Mouse (Mus musculus) cerebellum, adult 9-11 months (tissue): ENCODE data around the gene Trim10.

Experiments used
- DNase-seq: peaks from one replicate; pipeline ENCODE4 v3.0.0; 2022

The Trim10 gene

GRCm38 (mm10) chr17:36869284-36869954 is at the start of gene Trim10:
TSS of gene Trim10 (plus strand) at chr17:36869574.
- no peak for DNase-seq

DNA sequence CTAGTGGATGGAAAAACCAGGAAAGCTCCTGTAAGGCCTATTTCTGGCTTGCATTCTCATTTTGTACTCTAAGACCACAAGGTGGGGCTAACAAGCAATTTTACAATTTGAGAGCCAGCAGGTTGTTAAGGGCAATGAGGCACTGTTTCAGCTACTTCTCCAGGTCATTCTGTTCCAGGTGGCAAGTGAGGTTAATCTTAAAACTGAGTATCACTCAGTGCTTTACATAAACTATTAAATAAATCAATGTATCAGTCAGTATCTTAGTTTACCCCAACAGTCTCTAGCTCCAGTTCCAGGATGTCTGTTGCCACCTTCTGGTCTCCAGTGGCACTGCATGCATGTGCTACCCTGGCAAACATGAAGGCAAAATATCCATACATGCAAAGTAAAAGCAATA is 45.4 kb upstream of the Trim10 start:
- no peak for DNase-seq

DNA sequence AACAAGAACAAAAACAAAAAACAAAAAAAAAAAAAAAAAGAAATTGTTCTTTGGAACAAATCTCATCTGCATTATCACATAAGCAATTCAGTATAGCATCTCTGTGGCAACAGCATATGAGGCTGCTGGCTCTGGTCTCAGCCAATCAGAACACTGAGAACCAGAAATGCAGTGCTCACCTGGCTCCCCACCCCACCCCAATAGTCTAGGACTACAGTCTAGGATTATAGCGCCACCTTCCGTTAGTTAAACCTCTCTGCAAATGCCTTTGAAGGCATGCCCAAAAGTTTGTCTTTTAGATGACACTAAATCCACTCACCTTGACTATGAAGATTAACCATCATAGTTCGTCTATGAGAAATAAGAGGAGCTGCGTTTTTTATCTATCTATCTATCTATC is 43.8 kb upstream of the Trim10 start:
- peak; percentile 53 for DNase-seq

DNA sequence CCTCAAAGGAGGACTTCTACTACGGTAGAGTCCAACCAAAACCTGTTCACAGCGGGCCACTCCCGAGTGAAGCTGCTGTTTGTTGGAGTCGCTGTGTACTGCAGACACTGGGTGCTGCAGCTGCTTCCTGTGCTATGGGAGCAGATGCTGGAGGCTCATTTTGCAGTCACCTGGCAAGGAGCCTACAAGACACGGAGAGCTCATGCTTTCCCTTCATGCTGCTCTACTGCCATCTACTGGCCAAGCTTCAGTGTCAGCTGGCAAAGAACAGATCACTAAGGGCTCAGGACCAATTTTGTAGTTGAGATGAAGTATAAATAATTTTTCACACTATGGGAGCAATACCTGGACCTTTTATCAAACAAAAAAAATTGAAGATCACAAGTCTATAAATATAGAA is 43.4 kb upstream of the Trim10 start:
- DNase-seq, result peak; percentile 86

GRCm38 (mm10) chr17:36828488-36828887 is 40.9 kb upstream of the Trim10 start:
- DNase-seq, result no peak

DNA sequence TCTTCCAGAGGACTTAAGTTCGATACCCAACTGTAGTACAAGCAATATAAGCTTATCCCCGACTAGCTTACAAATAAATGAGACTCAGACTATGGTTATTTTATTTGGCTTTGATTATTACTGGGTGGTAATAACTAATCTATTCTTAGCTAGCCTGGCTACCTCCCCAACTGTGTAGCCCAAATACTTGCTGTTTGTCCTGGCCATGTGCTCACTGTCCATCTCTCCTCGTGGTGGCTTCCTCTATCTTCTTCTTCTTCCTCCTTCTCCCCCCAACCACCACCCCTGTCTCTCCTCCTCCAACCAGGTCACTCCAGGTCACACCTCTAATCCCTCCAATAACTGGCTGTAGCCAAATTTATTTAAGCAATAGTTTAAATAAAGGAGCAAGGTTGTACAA is 38.9 kb upstream of the Trim10 start:
- no peak for DNase-seq

DNA sequence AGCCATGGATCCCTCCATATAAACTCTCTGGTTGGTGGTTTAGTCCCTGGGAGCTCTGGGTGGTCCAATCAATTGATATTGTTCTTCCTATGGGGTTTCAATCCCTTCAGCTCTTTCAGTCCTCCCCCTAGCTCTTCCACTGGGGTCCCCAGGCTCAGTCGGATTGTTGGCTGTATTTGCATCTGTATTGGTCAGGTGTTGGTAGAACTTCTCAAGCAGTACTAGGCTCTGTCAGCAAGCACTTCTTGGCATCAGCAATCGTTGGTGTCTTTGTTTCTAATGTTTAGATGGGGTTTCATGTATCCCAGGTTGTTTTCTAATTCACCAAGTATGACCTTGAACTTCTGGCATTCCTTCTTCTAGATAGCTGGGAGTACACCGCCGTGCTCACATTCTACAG is 36.7 kb upstream of the Trim10 start:
- DNase-seq, result no peak

GRCm38 (mm10) chr17:36835591-36836426 is 33.6 kb upstream of the Trim10 start:
- DNase-seq, result peak; percentile 59

- no peak for DNase-seq
Measured at GRCm38 (mm10) chr17:36836427-36836812, 33.0 kb upstream of the Trim10 start.

GRCm38 (mm10) chr17:36836874-36837647 is 32.3 kb upstream of the Trim10 start, which contains the start of gene Trim26:
TSS of gene Trim26 (plus strand) at chr17:36837134.
- DNase-seq, result peak; percentile 98

GRCm38 (mm10) chr17:36839001-36839400 is 30.4 kb upstream of the Trim10 start:
- DNase-seq, result no peak

GRCm38 (mm10) chr17:36839931-36840330 is 29.4 kb upstream of the Trim10 start:
- no peak for DNase-seq

DNA sequence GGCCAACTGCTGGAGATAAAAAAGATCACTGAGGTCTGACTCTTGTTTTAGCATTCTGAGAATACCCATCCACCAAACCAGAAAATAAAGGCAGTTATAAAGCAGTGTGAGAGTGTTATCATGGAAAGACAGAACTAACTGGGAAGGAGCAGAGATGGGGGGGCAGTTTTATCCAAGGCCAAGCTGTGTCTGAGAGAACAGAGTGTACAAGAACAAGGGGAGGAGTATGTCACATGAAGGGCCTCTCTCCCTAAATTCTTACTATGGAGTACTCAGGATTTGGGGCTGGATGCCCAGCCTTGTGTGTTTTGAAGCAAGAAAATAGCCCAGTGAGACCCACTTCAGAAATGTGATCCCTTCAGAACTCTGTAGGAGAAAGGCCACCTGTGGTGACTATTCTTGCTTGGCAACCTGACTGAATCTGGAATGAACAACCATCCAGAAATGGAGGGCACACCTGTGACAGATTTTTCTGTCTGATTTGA is 28.4 kb upstream of the Trim10 start:
- DNase-seq, result no peak

DNA sequence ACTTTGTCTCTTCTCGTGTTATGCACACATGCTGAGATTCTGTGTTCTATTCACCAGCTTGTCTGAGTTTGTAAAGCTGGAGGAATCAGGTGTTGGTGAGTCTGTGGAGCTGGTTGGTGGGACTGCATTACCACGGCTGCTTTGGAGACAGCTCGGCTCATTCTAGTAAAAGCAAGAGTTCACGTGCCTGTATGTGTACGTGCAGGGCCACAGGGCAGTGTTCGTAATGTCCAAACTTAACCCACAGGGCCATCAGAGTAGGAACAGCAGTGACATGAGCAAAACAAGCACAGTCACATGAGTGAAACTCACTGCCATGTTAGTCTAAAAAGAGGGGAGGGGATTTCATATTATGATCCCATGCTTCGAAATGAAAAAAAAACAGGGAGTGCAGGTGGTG is 25.7 kb upstream of the Trim10 start:
- DNase-seq, result no peak

- DNase-seq, result no peak
Measured at GRCm38 (mm10) chr17:36844286-36844719, 25.1 kb upstream of the Trim10 start.

DNA sequence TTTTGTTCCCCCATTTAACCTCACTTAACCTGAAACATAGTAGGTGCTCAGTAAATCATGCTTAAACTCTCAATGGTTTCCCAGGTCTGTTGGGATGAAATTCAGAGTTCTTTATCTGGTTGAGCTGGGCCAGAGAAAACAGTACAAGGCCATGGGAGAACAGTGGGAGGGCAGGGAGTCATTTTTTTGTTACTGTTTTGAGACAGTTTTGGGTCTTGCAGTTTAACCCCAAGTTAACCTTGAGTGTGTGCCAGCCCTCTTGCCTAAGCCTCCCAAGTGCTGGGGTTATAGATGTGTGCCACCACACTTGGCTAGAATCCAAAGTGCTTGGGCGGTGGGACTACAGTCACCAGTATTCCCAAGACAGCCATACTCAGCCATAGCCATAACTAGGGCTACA is 24.6 kb upstream of the Trim10 start:
- no peak for DNase-seq

DNA sequence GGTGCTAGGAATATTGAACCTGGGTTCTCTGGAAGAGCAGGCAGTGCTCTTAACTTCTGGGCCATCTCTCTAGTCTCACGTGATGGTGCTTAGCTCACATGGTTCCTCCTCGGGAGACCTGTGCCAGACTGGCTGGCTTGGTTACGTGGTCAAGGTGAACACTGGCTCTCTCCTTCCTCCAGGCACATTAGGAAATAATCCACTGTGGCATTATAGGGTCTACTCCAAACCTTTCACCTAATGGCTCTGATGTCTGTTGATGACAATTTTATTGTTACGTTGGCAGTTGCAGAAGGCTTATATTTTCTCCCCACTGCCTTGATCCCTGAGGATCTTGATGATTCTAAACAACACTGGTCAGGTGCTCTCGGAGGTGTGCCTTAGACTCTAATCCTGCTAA is 20.5 kb upstream of the Trim10 start:
- no peak for DNase-seq

DNA sequence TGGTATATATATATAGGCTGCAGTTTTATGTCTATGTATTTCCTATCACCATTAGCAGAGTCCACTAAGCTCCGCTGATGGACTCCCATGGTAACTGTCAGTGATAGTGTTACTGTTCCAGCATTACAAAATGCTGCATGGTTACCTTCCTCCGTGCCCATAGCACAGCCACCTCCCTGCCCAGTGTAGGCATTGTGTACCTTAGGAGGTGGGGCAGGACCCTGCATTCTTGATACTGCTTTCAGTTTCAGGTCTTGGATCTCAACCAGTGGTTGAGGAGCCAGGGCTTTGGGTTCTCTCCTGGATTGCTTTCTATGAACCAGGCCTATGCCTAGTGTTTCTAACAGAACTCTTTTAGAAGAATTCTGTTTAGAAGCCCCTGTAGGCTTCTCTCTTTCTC is 19.4 kb upstream of the Trim10 start:
- DNase-seq, result no peak

- no peak for DNase-seq
Measured at GRCm38 (mm10) chr17:36851200-36851599, 18.2 kb upstream of the Trim10 start.

GRCm38 (mm10) chr17:36851627-36852026 is 17.7 kb upstream of the Trim10 start:
- no peak for DNase-seq

DNA sequence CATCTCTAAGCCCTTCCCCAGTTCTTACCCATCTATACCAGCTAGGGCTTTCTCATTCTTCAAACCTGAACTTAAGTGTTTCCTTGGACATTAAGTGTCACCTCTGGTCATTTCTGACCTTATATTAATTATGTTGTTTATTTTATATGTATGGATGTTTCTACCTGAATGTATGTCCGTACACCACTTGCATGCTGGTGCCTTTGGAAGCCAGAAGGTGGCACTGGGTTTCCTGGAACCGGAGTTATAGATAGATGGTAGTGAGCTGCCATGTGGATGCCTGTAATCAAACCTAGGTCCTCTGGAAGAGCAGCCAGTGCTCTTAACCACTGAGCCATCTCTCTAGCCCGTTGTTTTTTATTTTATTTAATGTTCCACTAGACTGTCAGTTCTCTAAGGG is 13.9 kb upstream of the Trim10 start:
- DNase-seq, result no peak

DNA sequence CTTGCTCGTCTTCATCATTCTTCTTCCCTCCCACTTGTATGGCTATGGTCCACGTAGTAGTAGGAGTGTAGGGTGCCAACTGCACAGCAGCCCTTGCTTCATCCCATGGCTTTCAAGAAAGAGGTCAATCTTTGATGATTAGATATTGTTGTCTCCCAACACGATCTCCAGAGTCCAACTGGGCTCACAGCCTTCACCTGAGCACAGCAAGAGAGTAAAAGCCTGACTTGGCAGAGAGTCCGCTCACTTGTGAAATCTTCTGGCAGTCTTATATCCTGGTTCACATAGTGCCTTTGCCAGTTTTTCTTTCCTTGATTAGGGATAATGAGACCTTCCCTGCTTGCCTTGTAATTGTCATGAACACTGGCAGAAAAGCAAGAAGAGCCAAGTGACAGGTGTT is 13.1 kb upstream of the Trim10 start:
- no peak for DNase-seq

DNA sequence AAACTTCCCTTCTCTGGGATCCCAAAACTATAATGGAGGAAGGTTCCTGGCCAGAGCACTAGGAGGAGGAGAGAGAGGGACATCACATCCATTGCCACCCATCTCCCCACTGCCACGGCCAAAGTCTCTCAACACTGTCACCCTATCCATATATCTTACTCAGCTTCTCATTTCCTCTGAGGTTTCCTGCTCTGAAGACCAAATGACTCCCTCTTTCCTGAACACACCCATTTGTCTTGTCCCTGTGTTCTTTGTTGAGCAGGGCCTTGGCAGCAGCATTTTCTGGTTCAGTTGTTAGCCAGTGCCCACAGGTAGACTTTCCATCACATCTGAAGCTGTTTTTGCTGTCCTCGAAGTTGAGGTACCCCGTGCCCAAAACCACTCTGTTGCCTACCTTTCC is 11.2 kb upstream of the Trim10 start:
- DNase-seq, result no peak
